Comparison of ENCODE assay signal across 21 mouse cellular contexts in genomic region chr4:97830051-97830853, GRCm38 (mm10). TPM values are rescaled to one million over a fixed set of nuclear protein-coding genes. Genes with fewer than 3 reads are reported as not detected.
DNase-seq lines count a peak whose midpoint lies in the region; ATAC-seq and TF ChIP-seq lines count a peak whose summit lies in the region.
"Had no signal": no experiment of that assay in that cellular context is flagged by ENCODE, and none has a peak within 500 bp of the region (broad histone marks: within the 10 kb centered on the region; RNA-seq: fewer than 3 reads in every experiment).

No protein-coding gene starts in this region.

- H3K4me2 ChIP-seq in heart, postnatal 0 days (ENCODE audit: low read depth, low read length): no peak overlapping the region
- no peak overlapping the region for H3K4me2 ChIP-seq in liver, embryonic 12.5 days
- H3K4me2 ChIP-seq: neural tube, embryonic 15.5 days had no signal

- no peak for TF ChIP-seq CTCF in heart, postnatal 0 days (IDR thresholded peaks at IDR 0.05; ENCODE audit: low read depth)

- no peak for ATAC-seq in heart, postnatal 0 days (ENCODE audit: insufficient read depth, low read depth)
- ATAC-seq in liver, embryonic 12.5 days: peak; percentile 40; the same call in 1 of the 2 replicates
- ATAC-seq in megakaryocyte progenitor cell, adult 5-6 weeks (replicated peaks; ENCODE audit: poor library complexity): peak; percentile 64
- ATAC-seq: forebrain, embryonic 14.5 days; hindbrain, postnatal 0 days; intestine, postnatal 0 days; midbrain, embryonic 16.5 days had no signal

- no peaks in the 10 kb centered on the region for H3K9me3 ChIP-seq in heart, postnatal 0 days (replicated peaks; ENCODE audit: control insufficient read depth, low read length)
- no peaks in the 10 kb centered on the region for H3K9me3 ChIP-seq in liver, embryonic 12.5 days (replicated peaks)
- H3K9me3 ChIP-seq: hindbrain, embryonic 10.5 days; neural tube, embryonic 15.5 days had no signal

- 50% methylated on average over 6 of the region's 6 CpGs for WGBS in heart, postnatal 0 days
- whole genome bisulfite sequencing in liver, embryonic 12.5 days (ENCODE audit: insufficient replicate concordance): 41% methylated on average over 6 of the region's 6 CpGs

- DNase-seq in heart, postnatal 0 days (ENCODE audit: low spot score): no peak
- no peak for DNase-seq in heart, postnatal 10 days
- peak; percentile 85 for DNase-seq in MEL-GATA-1-ER (ENCODE audit: extremely low read depth, low read depth)
- DNase-seq in kidney, postnatal 25 days: no peak
- no peak for DNase-seq in right cerebral cortex, postnatal 10 days (ENCODE audit: low spot score in 2 of 2)
- DNase-seq: adrenal gland, postnatal 14 days; cerebellum, adult 18-20 months; cerebellum, postnatal 25 days; gastrocnemius, postnatal 14 days; left cerebral cortex, postnatal 4 days; lung, postnatal 14 days; right cerebral cortex, postnatal 25 days had no signal

- H3K36me3 ChIP-seq in heart, postnatal 0 days (replicated peaks; ENCODE audit: control insufficient read depth, insufficient read depth, low read length): no peaks in the 10 kb centered on the region
- no peaks in the 10 kb centered on the region for H3K36me3 ChIP-seq in liver, embryonic 12.5 days
- H3K36me3 ChIP-seq: hindbrain, embryonic 10.5 days; neural tube, embryonic 15.5 days had no signal

- no peaks in the 10 kb centered on the region for H3K27me3 ChIP-seq in heart, postnatal 0 days (ENCODE audit: control insufficient read depth, insufficient read depth, low read length)
- H3K27me3 ChIP-seq in liver, embryonic 12.5 days (replicated peaks): 0 out of 2 replicates have a peak, but pooled peaks cover 5% of the 10 kb centered on the region
- H3K27me3 ChIP-seq: neural tube, embryonic 15.5 days had no signal

- 0 out of 2 replicates have a peak overlapping the region, but pooled peaks have one; percentile 14 for H3K27ac ChIP-seq in heart, postnatal 0 days (ENCODE audit: low read depth)
- H3K27ac ChIP-seq in liver, embryonic 12.5 days: no peak overlapping the region
- H3K27ac ChIP-seq: hindbrain, embryonic 10.5 days; hindbrain, postnatal 0 days; neural tube, embryonic 15.5 days had no signal

- H3K9ac ChIP-seq in heart, postnatal 0 days (replicated peaks; ENCODE audit: low read depth, low read length): no peak overlapping the region
- H3K9ac ChIP-seq in liver, embryonic 12.5 days: no peak overlapping the region
- H3K9ac ChIP-seq: neural tube, embryonic 15.5 days had no signal

- no peak for TF ChIP-seq EP300 in heart, postnatal 0 days (IDR thresholded peaks at IDR 0.05; ENCODE audit: low read depth)

- H3K4me3 ChIP-seq in heart, postnatal 0 days (ENCODE audit: low read depth, low read length): no peak overlapping the region
- H3K4me3 ChIP-seq in liver, embryonic 12.5 days: no peak overlapping the region
- H3K4me3 ChIP-seq: hindbrain, embryonic 10.5 days; neural tube, embryonic 15.5 days had no signal

- peaks cover 66% of the 10 kb centered on the region for H3K4me1 ChIP-seq in heart, postnatal 0 days (ENCODE audit: control insufficient read depth, insufficient read depth)
- 0 out of 2 replicates have a peak, but pooled peaks cover 4% of the 10 kb centered on the region for H3K4me1 ChIP-seq in liver, embryonic 12.5 days

- intact Hi-C loops in heart, postnatal 10 days (cut with DNase I): no loop called here

RNA-seq across cellular contexts. Expression of gene E130114P18Rik, which starts 52.4 kb away (rescaled TPM):
- not detected in 2 replicates for total RNA-seq in heart, postnatal 0 days (2014; rRNA removed; ENCODE audit: low replicate concordance)
- 0.45 and 0.52 TPM in 2 replicates for polyA plus RNA-seq in heart, postnatal 0 days (2015; fragmentation: Nextera tagmentation; extraction: Ambion mirVana)
- total RNA-seq in heart, postnatal 10 days (2021): under 1 TPM; 0.34 to 0.47 TPM
- polyA plus RNA-seq in liver, embryonic 12.5 days (2016; fragmentation: Nextera tagmentation; extraction: Ambion mirVana): 0.23 TPM in 1 of 2 replicates, not detected in the other
- not detected in 2 replicates for total RNA-seq in megakaryocyte progenitor cell, adult 5-6 weeks (2015)
- total RNA-seq in megakaryocyte progenitor cell, adult 5-6 weeks (2017): not detected in 2 replicates
- total RNA-seq: adrenal gland, postnatal 14 days; liver, adult 2 months had no signal
- polyA plus RNA-seq: liver, adult 2 months had no signal

RNA-seq across cellular contexts. Expression of gene Nfia, which starts 57.7 kb away (rescaled TPM):
- total RNA-seq in heart, postnatal 0 days (2014; rRNA removed; ENCODE audit: low replicate concordance): 76.5 and 114 TPM in 2 replicates
- 53.2 and 53.8 TPM in 2 replicates for polyA plus RNA-seq in heart, postnatal 0 days (2015; fragmentation: Nextera tagmentation; extraction: Ambion mirVana)
- 100 to 1,000 TPM; 196 to 199 TPM for total RNA-seq in heart, postnatal 10 days (2021)
- 3.8 and 4.5 TPM in 2 replicates for polyA plus RNA-seq in liver, embryonic 12.5 days (2016; fragmentation: Nextera tagmentation; extraction: Ambion mirVana)
- total RNA-seq in megakaryocyte progenitor cell, adult 5-6 weeks (2015): 21.5 and 35.1 TPM in 2 replicates
- 1.5 and 3.9 TPM in 2 replicates for total RNA-seq in megakaryocyte progenitor cell, adult 5-6 weeks (2017)
